11 mouse cellular contexts compared by ENCODE assay signal in the genomic region with DNA sequence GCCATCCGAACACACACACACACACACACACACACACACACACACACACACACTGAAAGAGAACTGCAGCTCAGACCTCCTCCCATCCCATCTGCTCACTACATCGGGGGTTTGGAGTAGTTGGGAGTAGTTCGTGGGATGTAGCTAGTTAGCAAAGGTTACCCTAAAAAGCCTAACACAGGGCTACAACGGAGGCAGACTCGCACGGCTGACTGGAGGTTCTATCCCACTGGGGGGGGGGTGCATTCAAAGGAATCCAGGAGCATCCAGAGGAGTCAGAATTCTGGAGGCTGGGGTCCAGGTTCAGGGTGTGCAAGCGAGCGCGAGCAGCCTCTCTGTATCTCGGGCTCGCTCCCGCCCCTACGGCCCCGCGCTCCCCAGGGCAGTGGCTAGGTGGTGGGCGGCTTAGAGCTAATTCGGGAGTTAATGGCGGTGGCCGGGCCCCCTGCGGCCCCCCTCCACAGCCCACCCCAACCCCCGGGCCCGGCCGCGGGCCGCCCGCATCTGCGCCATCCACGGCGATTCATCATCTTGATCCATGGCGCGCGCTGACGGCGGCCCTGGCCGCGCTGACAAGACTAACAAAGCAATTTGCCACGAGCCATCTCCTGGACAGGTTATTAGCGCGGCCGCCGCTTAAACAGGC. TPM values are rescaled to one million over a fixed set of nuclear protein-coding genes. Genes with fewer than 3 reads are reported as not detected.
DNase-seq lines count a peak whose midpoint lies in the region; ATAC-seq and TF ChIP-seq lines count a peak whose summit lies in the region.
"Had no signal": no experiment of that assay in that cellular context is flagged by ENCODE, and none has a peak within 500 bp of the region (broad histone marks: within the 10 kb centered on the region; RNA-seq: fewer than 3 reads in every experiment).

No protein-coding gene starts in this region.

- TF ChIP-seq CTCF in ES-Bruce4 (IDR thresholded peaks at IDR 0.05; ENCODE audit: low read depth, low read length): no peak

- 0 out of 2 replicates have a peak overlapping the region, but pooled peaks have one; percentile 6 for H3K4me3 ChIP-seq in ES-Bruce4 (ENCODE audit: low read depth, low read length)
- H3K4me3 ChIP-seq in forebrain, embryonic 15.5 days: peak overlapping the region; percentile 8; the same call in 1 of the 2 replicates
- no peak overlapping the region for H3K4me3 ChIP-seq in limb, embryonic 15.5 days
- H3K4me3 ChIP-seq: left cerebral cortex, adult 2 months had no signal

- no peaks in the 10 kb centered on the region for H3K36me3 ChIP-seq in ES-Bruce4 (ENCODE audit: control insufficient read depth, insufficient read depth, low read length, poor library complexity, severe bottlenecking)
- H3K36me3 ChIP-seq in forebrain, embryonic 15.5 days: no peaks in the 10 kb centered on the region
- no peaks in the 10 kb centered on the region for H3K36me3 ChIP-seq in limb, embryonic 15.5 days

- WGBS in forebrain, embryonic 15.5 days: under 1% methylated on average over 41 of the region's 41 CpGs
- WGBS in limb, embryonic 15.5 days: under 1% methylated on average over 41 of the region's 41 CpGs

- H3K9ac ChIP-seq in ES-Bruce4 (ENCODE audit: low read depth, poor library complexity, severe bottlenecking): 0 out of 2 replicates have a peak overlapping the region, but pooled peaks have one; percentile 24
- no peak overlapping the region for H3K9ac ChIP-seq in forebrain, embryonic 15.5 days (replicated peaks)
- no peak overlapping the region for H3K9ac ChIP-seq in limb, embryonic 15.5 days

- H3K4me1 ChIP-seq in ES-Bruce4 (ENCODE audit: control insufficient read depth, insufficient read depth, low read length): no peaks in the 10 kb centered on the region
- H3K4me1 ChIP-seq in forebrain, embryonic 15.5 days: peaks cover 18% of the 10 kb centered on the region
- peaks cover 20% of the 10 kb centered on the region for H3K4me1 ChIP-seq in limb, embryonic 15.5 days

- no peak for TF ChIP-seq EP300 in ES-Bruce4 (IDR thresholded peaks at IDR 0.05; ENCODE audit: insufficient read depth, low read depth, low read length)

- no peak for ATAC-seq in forebrain, embryonic 15.5 days (replicated peaks)
- ATAC-seq in limb, embryonic 15.5 days (ENCODE audit: insufficient number of reproducible peaks, low FRiP score, low TSS enrichment, low read depth): no peak

- no peak overlapping the region for H3K27ac ChIP-seq in ES-Bruce4 (ENCODE audit: insufficient read depth, low read length)
- no peak overlapping the region for H3K27ac ChIP-seq in forebrain, embryonic 15.5 days (replicated peaks)
- no peak overlapping the region for H3K27ac ChIP-seq in limb, embryonic 15.5 days
- H3K27ac ChIP-seq: left cerebral cortex, adult 2 months had no signal

- DNase-seq in ZHBTc4 (ENCODE audit: low read depth, low spot score): peak; percentile 29
- no peak for DNase-seq in adrenal gland, adult 8-10 months
- no peak for DNase-seq in right cerebral cortex, adult 2 months (ENCODE audit: low spot score in 2 of 2)
- no peak for DNase-seq in layer of hippocampus, postnatal 14 days (ENCODE audit: low spot score in 2 of 2)
- DNase-seq: cerebellum, postnatal 36 days had no signal

- peaks cover 11% of the 10 kb centered on the region for H3K27me3 ChIP-seq in ES-Bruce4 (ENCODE audit: control insufficient read depth, insufficient read depth, low read length, poor library complexity, severe bottlenecking)
- peaks cover 90% of the 10 kb centered on the region for H3K27me3 ChIP-seq in forebrain, embryonic 15.5 days
- peaks cover 95% of the 10 kb centered on the region for H3K27me3 ChIP-seq in limb, embryonic 15.5 days

- peak overlapping the region; percentile 31 for H3K4me2 ChIP-seq in forebrain, embryonic 15.5 days (replicated peaks)
- 0 out of 2 replicates have a peak overlapping the region, but pooled peaks have one; percentile 12 for H3K4me2 ChIP-seq in limb, embryonic 15.5 days

- no peak for TF ChIP-seq POLR2A in ES-Bruce4 (IDR thresholded peaks at IDR 0.05; ENCODE audit: insufficient read depth, low read length)

- H3K9me3 ChIP-seq in ES-Bruce4 (replicated peaks; ENCODE audit: control insufficient read depth, insufficient read depth, low read length, poor library complexity, severe bottlenecking): no peaks in the 10 kb centered on the region
- no peaks in the 10 kb centered on the region for H3K9me3 ChIP-seq in forebrain, embryonic 15.5 days
- H3K9me3 ChIP-seq in limb, embryonic 15.5 days: no peaks in the 10 kb centered on the region

RNA-seq across cellular contexts. Expression of a gene that starts 4.1 kb away (rescaled TPM):
- 0.70 and 0.88 TPM in 2 replicates for polyA plus RNA-seq in ES-Bruce4 (2011; ENCODE audit: insufficient read depth, insufficient read length, low read depth, missing spikeins)
- 0.23 TPM in 1 of 2 replicates, not detected in the other for polyA plus RNA-seq in forebrain, embryonic 15.5 days (2015; fragmentation: Nextera tagmentation; extraction: Ambion mirVana)
- 0.04 TPM in 1 of 2 replicates, not detected in the other for polyA plus RNA-seq in limb, embryonic 15.5 days (2015; fragmentation: Nextera tagmentation; extraction: Ambion mirVana)
- total RNA-seq in adrenal gland, adult 8-10 months (2022): not detected
- under 1 TPM; 0.14 to 0.21 TPM for total RNA-seq in layer of hippocampus, postnatal 14 days (2021)
- total RNA-seq: gastrocnemius, adult 8-10 months; left cerebral cortex, adult 2 months had no signal
- polyA plus RNA-seq: stomach, embryonic 16.5 days had no signal

RNA-seq across cellular contexts. Expression of a gene that starts 53.3 kb away (rescaled TPM):
- polyA plus RNA-seq in ES-Bruce4 (2011; ENCODE audit: insufficient read depth, insufficient read length, low read depth, missing spikeins): not detected in 2 replicates
- 0.20 TPM in 1 of 2 replicates, not detected in the other for polyA plus RNA-seq in forebrain, embryonic 15.5 days (2015; fragmentation: Nextera tagmentation; extraction: Ambion mirVana)
- not detected in 2 replicates for polyA plus RNA-seq in limb, embryonic 15.5 days (2015; fragmentation: Nextera tagmentation; extraction: Ambion mirVana)
- not detected for total RNA-seq in adrenal gland, adult 8-10 months (2022)
- total RNA-seq in layer of hippocampus, postnatal 14 days (2021): not detected
- total RNA-seq: gastrocnemius, adult 8-10 months had no signal
- polyA plus RNA-seq: stomach, embryonic 16.5 days had no signal

RNA-seq across cellular contexts. Expression of a gene that starts 59.6 kb away (rescaled TPM):
- not detected in 2 replicates for polyA plus RNA-seq in ES-Bruce4 (2011; ENCODE audit: insufficient read depth, insufficient read length, low read depth, missing spikeins)
- polyA plus RNA-seq in forebrain, embryonic 15.5 days (2015; fragmentation: Nextera tagmentation; extraction: Ambion mirVana): not detected in 2 replicates
- polyA plus RNA-seq in limb, embryonic 15.5 days (2015; fragmentation: Nextera tagmentation; extraction: Ambion mirVana): not detected in 2 replicates
- total RNA-seq in adrenal gland, adult 8-10 months (2022): not detected
- total RNA-seq in layer of hippocampus, postnatal 14 days (2021): under 1 TPM; 0.26 to 0.55 TPM
- total RNA-seq: gastrocnemius, adult 8-10 months had no signal
- polyA plus RNA-seq: stomach, embryonic 16.5 days had no signal
